Mouse (Mus musculus) central nervous system, embryonic 11.5 days (tissue): ENCODE data around the gene Btbd35f2. TPM values are rescaled to one million over a fixed set of nuclear protein-coding genes. Genes with fewer than 3 reads are reported as not detected.

Source experiments
- polyA plus RNA-seq: library from polyadenylated mRNA; depleted of rRNA; stranded (reverse); fragments of >200 nt; gene quantifications from 2 replicates; pipeline ENCODE4 v1.2.3, GENCODE M21; 2012; rRNA removed

The Btbd35f2 gene
- polyA plus RNA-seq = not detected in 2 replicates

GRCm38 (mm10) chrX:32278094-32278493 is at the start of gene Btbd35f2:
Gene Btbd35f2, plus strand, starts transcription at chrX:32278394.

Other genes starting within 250 kb of the Btbd35f2 start
- gene Btbd35f22, start 230.6 kb upstream of the Btbd35f2 start, polyA plus RNA-seq = not detected in 2 replicates